Mouse (Mus musculus) forebrain, embryonic 11.5 days (tissue): Measurements from ENCODE around the gene Otc. TPM values are rescaled to one million over a fixed set of nuclear protein-coding genes. Genes with fewer than 3 reads are reported as not detected.

Experiments
- ATAC-seq: fragments of 200-750 bp; cut with Nextera tagmentation; replicated peaks from 2 replicates; pipeline ENCODE4 v1.8.0; 2017; ENCODE audit warnings: moderate TSS enrichment; ENCODE audit not compliant: low FRiP score
- DNase-seq: peaks from one replicate; pipeline ENCODE4 v3.0.0-alpha.2; 2017; ENCODE audit warnings: low spot score
- H3K27ac ChIP-seq: fragments of 300-500 bp; sonication (generic); 2 replicates; pipeline ENCODE4 v1.5.1; 2014; ENCODE audit warnings: low read depth, low read length
- H3K27me3 ChIP-seq: fragments of 300-500 bp; sonication (generic); 2 replicates; pipeline ENCODE4 v1.6.1; 2014; ENCODE audit warnings: mild to moderate bottlenecking, low read length, mixed read lengths; ENCODE audit not compliant: control insufficient read depth, insufficient read depth
- H3K36me3 ChIP-seq: fragments of 300-500 bp; sonication (generic); 2 replicates; pipeline ENCODE4 v1.6.1; 2014; ENCODE audit warnings: mild to moderate bottlenecking, low read length, moderate library complexity, mixed read lengths; ENCODE audit not compliant: control insufficient read depth, insufficient read depth
- H3K4me1 ChIP-seq: fragments of 300-500 bp; sonication (generic); replicated peaks from 2 replicates; pipeline ENCODE4 v1.6.1; 2014; ENCODE audit warnings: low read length, mixed read lengths; ENCODE audit not compliant: control insufficient read depth, insufficient read depth
- H3K4me2 ChIP-seq: fragments of 300-500 bp; sonication (generic); 2 replicates; pipeline ENCODE4 v1.6.1; 2014; ENCODE audit warnings: low read depth, mild to moderate bottlenecking, low read length, moderate library complexity, mixed read lengths; ENCODE audit not compliant: severe bottlenecking
- H3K4me3 ChIP-seq: fragments of 300-500 bp; sonication (generic); 2 replicates; pipeline ENCODE4 v1.5.1; 2014; ENCODE audit warnings: low read depth, low read length
- H3K9ac ChIP-seq: fragments of 300-500 bp; sonication (generic); 2 replicates; pipeline ENCODE4 v1.6.1; 2014; ENCODE audit warnings: low read length
- H3K9me3 ChIP-seq: fragments of 300-500 bp; sonication (generic); 2 replicates; pipeline ENCODE4 v1.6.1; 2016; ENCODE audit warnings: low read length, mixed read lengths; ENCODE audit not compliant: control insufficient read depth
- WGBS: fragments of 180-500 bp; shearing (Covaris S2); extraction: QIAGEN DNeasy Blood & Tissue Kit; methylation state at CpG from one replicate; pipeline ENCODE4 v1.1.7; 2014; 5-methylcytosine and 5-hydroxymethylcytosine counted together
- polyA plus RNA-seq: library from polyadenylated mRNA; unstranded; fragments of >200 nt; fragmentation: Nextera tagmentation; extraction: Ambion mirVana; gene quantifications from 2 replicates; pipeline ENCODE4 v1.2.1, GENCODE M21; 2014

Gene Otc
- polyA plus RNA-seq, 1 experiment from 2014 or later: not detected

- Histone ChIP-seq H3K27ac (no peak overlapping the region), H3K4me3 (no peak overlapping the region), H3K9me3 (no peaks in the 10 kb centered on the region), H3K4me2 (no peak overlapping the region), H3K4me1 (no peaks in the 10 kb centered on the region), H3K27me3 (no peaks in the 10 kb centered on the region), H3K36me3 (no peaks in the 10 kb centered on the region), H3K9ac (no peak overlapping the region)
- DNase-seq (no peak), ATAC-seq (no peak)
Observed at GRCm38 (mm10) chrX:10251357-10251756, 748 bp upstream of the Otc start.

- H3K4me2 ChIP-seq: no peak overlapping the region
- H3K9ac ChIP-seq: no peak overlapping the region
- no peaks in the 10 kb centered on the region for H3K36me3 ChIP-seq
- H3K27me3 ChIP-seq: no peaks in the 10 kb centered on the region
- WGBS: 92% methylated on average over 1 of the region's 1 CpGs
- DNase-seq (no peak), ATAC-seq (no peak)
- H3K4me3 ChIP-seq: no peak overlapping the region
- H3K9me3 ChIP-seq: no peaks in the 10 kb centered on the region
- no peak overlapping the region for H3K27ac ChIP-seq
- H3K4me1 ChIP-seq: no peaks in the 10 kb centered on the region
Observed at GRCm38 (mm10) chrX:10257774-10258173, 5.7 kb downstream of the Otc start.

GRCm38 (mm10) chrX:10258260-10258659, 6.2 kb downstream of the Otc start:
- Histone ChIP-seq H3K27ac (no peak overlapping the region), H3K36me3 (no peaks in the 10 kb centered on the region), H3K4me3 (no peak overlapping the region), H3K9me3 (no peaks in the 10 kb centered on the region), H3K27me3 (no peaks in the 10 kb centered on the region), H3K4me2 (no peak overlapping the region), H3K9ac (no peak overlapping the region), H3K4me1 (no peaks in the 10 kb centered on the region)
- no peak for DNase-seq
- no peak for ATAC-seq
- WGBS: 67% methylated on average over 5 of the region's 5 CpGs

GRCm38 (mm10) chrX:10268308-10268707, 16.2 kb downstream of the Otc start:
- ATAC-seq (no peak), DNase-seq (no peak)
- no peak overlapping the region for H3K4me3 ChIP-seq
- WGBS: 82% methylated on average over 3 of the region's 3 CpGs
- no peak overlapping the region for H3K27ac ChIP-seq
- no peaks in the 10 kb centered on the region for H3K36me3 ChIP-seq
- H3K27me3 ChIP-seq: no peaks in the 10 kb centered on the region
- H3K4me2 ChIP-seq: no peak overlapping the region
- no peaks in the 10 kb centered on the region for H3K9me3 ChIP-seq
- H3K9ac ChIP-seq: no peak overlapping the region
- H3K4me1 ChIP-seq: no peaks in the 10 kb centered on the region

GRCm38 (mm10) chrX:10268761-10269437, 16.8 kb downstream of the Otc start:
- H3K9me3 ChIP-seq: no peaks in the 10 kb centered on the region
- H3K27ac ChIP-seq: no peak overlapping the region
- no peak overlapping the region for H3K4me2 ChIP-seq
- WGBS: 81% methylated on average over 4 of the region's 4 CpGs
- no peaks in the 10 kb centered on the region for H3K36me3 ChIP-seq
- H3K9ac ChIP-seq: no peak overlapping the region
- H3K27me3 ChIP-seq: no peaks in the 10 kb centered on the region
- no peaks in the 10 kb centered on the region for H3K4me1 ChIP-seq
- DNase-seq: no peak
- H3K4me3 ChIP-seq: no peak overlapping the region
- ATAC-seq: no peak

GRCm38 (mm10) chrX:10297341-10297740, 45.2 kb downstream of the Otc start:
- ATAC-seq (no peak), DNase-seq (no peak)
- Histone ChIP-seq H3K9ac (no peak overlapping the region), H3K4me3 (no peak overlapping the region), H3K36me3 (no peaks in the 10 kb centered on the region), H3K27ac (no peak overlapping the region), H3K9me3 (no peaks in the 10 kb centered on the region), H3K4me1 (no peaks in the 10 kb centered on the region), H3K27me3 (no peaks in the 10 kb centered on the region), H3K4me2 (no peak overlapping the region)
- WGBS: 93% methylated on average over 14 of the region's 14 CpGs

GRCm38 (mm10) chrX:10318176-10318575, 66.1 kb downstream of the Otc start:
- Histone ChIP-seq H3K36me3 (no peaks in the 10 kb centered on the region), H3K27ac (no peak overlapping the region), H3K4me2 (no peak overlapping the region), H3K27me3 (no peaks in the 10 kb centered on the region), H3K9me3 (no peaks in the 10 kb centered on the region), H3K4me3 (no peak overlapping the region), H3K9ac (no peak overlapping the region), H3K4me1 (no peaks in the 10 kb centered on the region)
- 85% methylated on average over 4 of the region's 4 CpGs for WGBS
- DNase-seq (no peak), ATAC-seq (no peak)

GRCm38 (mm10) chrX:10330246-10330645, 78.1 kb downstream of the Otc start:
- H3K9ac ChIP-seq: no peak overlapping the region
- H3K27ac ChIP-seq: no peak overlapping the region
- H3K36me3 ChIP-seq: no peaks in the 10 kb centered on the region
- WGBS: 53% methylated on average over 1 of the region's 1 CpGs
- DNase-seq (no peak), ATAC-seq (no peak)
- H3K4me1 ChIP-seq: no peaks in the 10 kb centered on the region
- no peaks in the 10 kb centered on the region for H3K27me3 ChIP-seq
- no peaks in the 10 kb centered on the region for H3K9me3 ChIP-seq
- H3K4me3 ChIP-seq: no peak overlapping the region
- H3K4me2 ChIP-seq: no peak overlapping the region

GRCm38 (mm10) chrX:10331749-10332148, 79.6 kb downstream of the Otc start:
- no peak overlapping the region for H3K27ac ChIP-seq
- H3K4me3 ChIP-seq: no peak overlapping the region
- DNase-seq (no peak), ATAC-seq (no peak)
- no peaks in the 10 kb centered on the region for H3K27me3 ChIP-seq
- 74% methylated on average over 1 of the region's 1 CpGs for WGBS
- H3K36me3 ChIP-seq: no peaks in the 10 kb centered on the region
- H3K9me3 ChIP-seq: no peaks in the 10 kb centered on the region
- no peaks in the 10 kb centered on the region for H3K4me1 ChIP-seq
- no peak overlapping the region for H3K4me2 ChIP-seq
- H3K9ac ChIP-seq: no peak overlapping the region
